Mouse (Mus musculus) liver, postnatal 0 days (tissue): ENCODE results near the gene Prr15.

ENCODE experiments used
- CTCF ChIP-seq: sonication (generic); IDR thresholded peaks from 2 replicates; pipeline ENCODE4 v1.5.1; 2016; ENCODE audit warnings: antibody characterized with exemption, low read depth
- EP300 ChIP-seq: IDR thresholded peaks from 2 replicates; pipeline ENCODE4 v1.6.1; 2016; ENCODE audit warnings: antibody characterized with exemption, low read depth, mild to moderate bottlenecking

DNA sequence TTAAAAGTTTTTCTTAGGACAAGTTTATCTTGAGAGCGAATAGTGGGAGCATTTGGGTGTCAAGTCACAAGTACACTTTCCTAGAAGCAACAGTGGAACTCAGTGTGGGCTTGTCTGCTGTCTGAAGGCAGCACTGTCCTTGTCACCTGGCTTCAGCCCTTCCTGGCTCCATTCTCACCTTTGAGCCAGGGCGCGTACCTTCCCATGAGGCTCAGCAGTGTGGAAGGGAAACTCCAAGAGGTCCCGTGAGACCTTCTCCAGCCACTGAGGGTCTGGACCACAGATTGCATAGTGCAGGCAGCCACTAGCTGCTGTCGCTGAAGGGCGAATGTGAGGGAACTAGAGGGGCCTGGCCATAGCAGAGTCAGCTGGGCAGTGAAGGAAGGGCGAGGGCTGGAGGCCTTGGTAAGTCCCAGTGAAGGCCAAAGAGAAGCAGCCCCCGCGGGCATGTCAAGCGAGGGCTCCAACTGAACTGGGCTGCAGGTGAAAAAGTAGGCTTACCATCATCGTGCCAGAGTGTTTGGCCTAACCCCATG, 7.5 kb downstream of the Prr15 start:
- TF ChIP-seq CTCF (no peak), EP300 (no peak)
